Mouse (Mus musculus) heart, adult 2 months (tissue): ENCODE measurements at regions not wholly inside any gene's neighbourhood (a gene's known extent, or its start where the extent isn't known, plus 50 kb on each side); places are given as distances from the start of the nearest gene placed in this dataset.

Experiments used
- DNase-seq, 2 experiments: peaks; one replicate each; pipeline ENCODE4 v3.0.0; 2021
- H3K27ac ChIP-seq: fragments of 200-600 bp; 2 replicates; pipeline ENCODE4 v1.8.1; 2022
- H3K27me3 ChIP-seq: fragments of 200-500 bp; 2 replicates; pipeline ENCODE4 v1.6.1; 2012; ENCODE audit warnings: mild to moderate bottlenecking, low read length, inconsistent platforms, mixed read lengths; ENCODE audit not compliant: control insufficient read depth, insufficient read depth
- H3K36me3 ChIP-seq: fragments of 200-500 bp; 2 replicates; pipeline ENCODE4 v1.6.1; 2012; ENCODE audit warnings: low read length, inconsistent platforms; ENCODE audit not compliant: control insufficient read depth, insufficient read depth
- H3K4me1 ChIP-seq: fragments of 200-500 bp; 2 replicates; pipeline ENCODE4 v1.6.1; 2011; ENCODE audit warnings: low read length; ENCODE audit not compliant: control insufficient read depth, insufficient read depth
- H3K4me3 ChIP-seq: fragments of 200-600 bp; 2 replicates; pipeline ENCODE4 v1.8.1; 2022
- H3K79me2 ChIP-seq: fragments of 200-500 bp; replicated peaks from 2 replicates; pipeline ENCODE4 v1.6.1; 2012; ENCODE audit warnings: mild to moderate bottlenecking, inconsistent platforms, low read length, moderate library complexity, mixed read lengths; ENCODE audit not compliant: control insufficient read depth, insufficient read depth
- H3K9ac ChIP-seq: fragments of 200-500 bp; 2 replicates; pipeline ENCODE4 v1.6.1; 2012; ENCODE audit warnings: low read depth, mild to moderate bottlenecking, control low read depth, inconsistent platforms, low read length, mixed read lengths
- CTCF ChIP-seq: fragments of 200-600 bp; IDR thresholded peaks from 2 replicates; pipeline ENCODE4 v1.8.1; 2022; ENCODE audit warnings: antibody characterized with exemption, mild to moderate bottlenecking, moderate library complexity
- EP300 ChIP-seq: fragments of 200-500 bp; IDR thresholded peaks from 2 replicates; pipeline ENCODE4 v1.6.1; 2011; ENCODE audit warnings: low read depth, low read length, control low read depth; ENCODE audit not compliant: insufficient read depth
- POLR2A ChIP-seq: fragments of 200-500 bp; IDR thresholded peaks from 2 replicates; pipeline ENCODE4 v1.6.1; 2011; ENCODE audit warnings: mild to moderate bottlenecking, low read depth, low read length, control low read depth; ENCODE audit not compliant: insufficient read depth
- WGBS: fragments of 180-500 bp; shearing (Covaris S2); methylation state at CpG from one replicate; pipeline ENCODE4 v1.1.7; 2018; 5-methylcytosine and 5-hydroxymethylcytosine counted together
- intact Hi-C: fragments of 180-260 bp; cut with DNase I; formaldehyde crosslinking; loops from one replicate; pipeline ENCODE4 v1.15.1; 2025

DNA sequence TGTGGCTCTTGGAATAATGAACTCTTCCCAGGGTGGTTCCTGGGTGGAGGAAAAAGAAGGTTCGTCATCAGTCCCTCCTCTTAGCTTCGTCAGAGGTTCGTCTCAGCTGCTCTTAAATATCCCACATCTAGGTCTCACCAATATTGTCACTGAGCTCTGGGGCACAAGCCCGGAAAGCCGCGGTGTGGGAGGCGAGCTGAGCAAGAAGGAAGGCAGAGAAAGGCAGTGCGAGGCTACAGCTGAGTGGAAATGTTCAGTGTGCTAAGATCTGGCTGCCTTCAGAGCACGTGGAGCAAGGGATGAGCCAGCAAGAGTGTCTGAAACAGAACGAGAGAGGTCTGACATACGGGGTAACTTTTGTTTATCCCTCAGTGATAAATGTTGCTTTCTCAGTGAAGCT, 523.7 kb upstream of the Fbxo33 start:
- no peak for DNase-seq
- H3K4me1 ChIP-seq: no peaks in the 10 kb centered on the region
- H3K27ac ChIP-seq: no peak overlapping the region
- no peaks in the 10 kb centered on the region for H3K79me2 ChIP-seq
- WGBS: 73% methylated on average over 11 of the region's 11 CpGs
- H3K9ac ChIP-seq: no peak overlapping the region
- no peak for TF ChIP-seq POLR2A
- TF ChIP-seq EP300: no peak
- TF ChIP-seq CTCF: no peak
- no peak overlapping the region for H3K4me3 ChIP-seq
- intact Hi-C loops: no loop called here
- H3K36me3 ChIP-seq: no peaks in the 10 kb centered on the region
- no peaks in the 10 kb centered on the region for H3K27me3 ChIP-seq

DNA sequence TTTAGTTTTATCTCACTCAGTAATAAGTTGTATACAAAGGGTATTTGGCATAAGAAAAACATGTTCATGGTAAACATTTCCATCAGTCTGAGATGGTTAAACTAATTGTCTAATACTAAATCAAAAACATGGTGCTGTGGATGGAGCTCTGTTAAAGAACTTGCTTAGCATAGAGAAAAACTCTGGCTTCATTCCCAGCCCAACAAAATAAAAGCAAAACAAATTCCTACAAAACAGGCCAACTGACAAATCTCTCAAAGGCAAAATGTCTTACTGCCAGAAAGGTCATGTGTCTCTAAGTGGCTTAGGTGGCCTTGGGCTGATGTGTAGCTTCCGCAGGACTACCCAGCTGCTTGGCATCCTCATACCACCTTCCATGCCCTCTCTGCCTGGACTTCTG, 505.4 kb upstream of the Fbxo33 start:
- WGBS: 88% methylated on average over 1 of the region's 1 CpGs
- no peaks in the 10 kb centered on the region for H3K79me2 ChIP-seq
- H3K4me1 ChIP-seq: no peaks in the 10 kb centered on the region
- intact Hi-C loops: no loop called here
- H3K9ac ChIP-seq: no peak overlapping the region
- no peaks in the 10 kb centered on the region for H3K36me3 ChIP-seq
- DNase-seq: no peak
- TF ChIP-seq CTCF: no peak
- TF ChIP-seq POLR2A: no peak
- no peak for TF ChIP-seq EP300
- H3K27ac ChIP-seq: no peak overlapping the region
- no peaks in the 10 kb centered on the region for H3K27me3 ChIP-seq
- no peak overlapping the region for H3K4me3 ChIP-seq

DNA sequence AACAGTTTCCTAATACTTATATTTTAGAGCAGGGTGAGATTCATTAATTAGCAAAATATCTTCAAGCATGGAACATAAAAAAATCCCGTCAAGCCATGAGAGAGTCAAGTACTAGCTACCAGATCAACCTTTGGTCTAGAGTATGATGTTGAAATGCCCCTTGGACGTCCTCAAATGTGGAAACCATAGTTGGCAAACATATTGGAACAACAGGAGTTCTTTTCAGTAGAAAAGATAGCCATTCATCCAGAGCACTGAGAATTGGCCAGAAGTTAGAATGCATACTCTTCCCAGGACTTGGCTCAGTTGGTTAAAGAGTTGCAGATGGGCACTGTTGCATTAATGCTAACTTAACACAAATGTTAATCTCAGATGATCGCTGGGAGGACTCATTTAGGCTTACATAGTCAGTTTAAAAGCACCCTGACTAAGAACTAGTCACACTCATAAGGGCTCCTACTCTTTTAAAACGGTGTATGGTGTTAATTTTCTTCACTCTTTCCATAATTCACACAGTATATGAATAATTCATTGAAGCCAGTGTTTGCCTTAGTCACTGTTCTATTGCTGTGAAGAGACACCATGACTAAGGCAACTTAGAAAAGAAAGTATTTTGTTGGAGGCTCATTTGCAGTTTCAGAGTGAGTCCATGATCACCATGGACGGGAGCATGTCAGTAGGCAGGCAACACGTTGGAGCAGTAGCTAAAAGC, 503.1 kb upstream of the Fbxo33 start:
- Histone ChIP-seq H3K4me3 (no peak overlapping the region), H3K27ac (no peak overlapping the region), H3K9ac (no peak overlapping the region), H3K36me3 (no peaks in the 10 kb centered on the region), H3K4me1 (no peaks in the 10 kb centered on the region), H3K79me2 (no peaks in the 10 kb centered on the region), H3K27me3 (no peaks in the 10 kb centered on the region)
- intact Hi-C loops: no loop called here
- DNase-seq: no peak
- WGBS: 59% methylated on average over 6 of the region's 6 CpGs
- TF ChIP-seq POLR2A (no peak), CTCF (no peak), EP300 (no peak)

DNA sequence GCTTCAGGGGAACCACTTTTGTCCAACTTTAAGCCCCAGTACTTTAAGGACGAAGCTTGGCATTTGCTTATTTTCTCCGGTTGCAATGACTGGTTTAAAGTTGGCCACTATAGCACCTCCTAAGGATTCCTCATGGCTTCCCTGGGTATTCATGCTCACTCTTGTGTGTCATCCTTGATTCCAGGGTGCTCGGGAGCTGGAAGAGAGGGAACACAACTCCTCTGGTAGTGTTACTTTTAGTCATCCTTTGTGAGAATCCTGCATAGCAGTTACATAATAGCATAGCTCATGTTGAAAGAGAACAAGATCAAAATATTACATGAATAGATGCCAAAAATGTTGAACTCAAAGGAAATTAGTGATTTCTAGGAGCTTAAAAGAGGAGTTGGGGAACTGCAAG, 493.7 kb upstream of the Fbxo33 start:
- Histone ChIP-seq H3K79me2 (no peaks in the 10 kb centered on the region), H3K9ac (no peak overlapping the region), H3K36me3 (no peaks in the 10 kb centered on the region), H3K27ac (no peak overlapping the region), H3K4me1 (no peaks in the 10 kb centered on the region), H3K4me3 (no peak overlapping the region), H3K27me3 (no peaks in the 10 kb centered on the region)
- WGBS: 74% methylated on average over 3 of the region's 3 CpGs
- no peak for DNase-seq
- intact Hi-C loops: no loop called here
- no peak for TF ChIP-seq POLR2A
- no peak for TF ChIP-seq CTCF
- TF ChIP-seq EP300: no peak

DNA sequence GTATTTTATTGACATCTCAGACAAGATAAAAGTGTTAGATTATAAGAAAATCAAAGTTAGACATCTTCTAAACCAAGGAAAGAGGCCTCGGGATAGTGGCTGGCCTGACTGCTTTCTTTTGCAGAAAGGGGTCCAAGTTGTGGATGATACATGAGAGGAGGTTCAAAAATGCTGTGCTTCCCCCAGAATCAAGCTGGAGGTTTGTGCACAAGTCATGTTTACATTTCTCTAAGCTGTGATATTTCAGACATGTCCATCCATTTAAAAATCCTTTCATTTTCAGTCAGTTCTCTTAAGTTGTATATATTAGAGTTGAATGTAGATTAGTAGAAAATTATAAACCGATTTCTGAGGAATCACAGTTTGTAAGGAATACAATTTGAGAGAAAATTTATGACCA, 463.7 kb upstream of the Fbxo33 start:
- DNase-seq: no peak
- TF ChIP-seq POLR2A (no peak), EP300 (no peak), CTCF (no peak)
- intact Hi-C loops: no loop called here
- WGBS: 65% methylated on average over 2 of the region's 2 CpGs
- Histone ChIP-seq H3K9ac (no peak overlapping the region), H3K36me3 (no peaks in the 10 kb centered on the region), H3K4me1 (no peaks in the 10 kb centered on the region), H3K27ac (no peak overlapping the region), H3K79me2 (no peaks in the 10 kb centered on the region), H3K27me3 (no peaks in the 10 kb centered on the region), H3K4me3 (no peak overlapping the region)

DNA sequence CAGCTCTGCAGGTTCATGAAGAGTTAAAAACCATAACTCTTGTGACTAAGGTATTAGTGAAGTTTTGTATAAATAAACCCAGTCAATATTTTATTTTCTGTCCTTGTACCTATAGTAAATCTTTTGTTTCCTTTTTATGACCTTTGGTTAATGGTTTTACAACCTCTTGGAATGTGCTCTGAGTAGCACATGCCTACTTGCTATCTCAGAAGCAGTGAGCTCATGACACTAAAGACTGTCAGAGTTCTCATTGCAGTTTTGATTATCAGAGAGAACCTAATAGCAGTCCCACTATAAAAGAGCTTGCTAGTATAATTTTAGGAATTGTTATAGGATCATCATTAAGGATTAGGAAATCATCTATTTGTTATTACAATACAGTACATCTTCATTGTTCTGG, 443.6 kb upstream of the Fbxo33 start:
- no peaks in the 10 kb centered on the region for H3K4me1 ChIP-seq
- H3K27ac ChIP-seq: no peak overlapping the region
- H3K9ac ChIP-seq: no peak overlapping the region
- H3K79me2 ChIP-seq: no peaks in the 10 kb centered on the region
- no peaks in the 10 kb centered on the region for H3K27me3 ChIP-seq
- no peaks in the 10 kb centered on the region for H3K36me3 ChIP-seq
- no peak for DNase-seq
- intact Hi-C loops: no loop called here
- H3K4me3 ChIP-seq: no peak overlapping the region
- TF ChIP-seq EP300 (no peak), POLR2A (no peak), CTCF (no peak)
